Mouse (Mus musculus): ENCODE measurements around the gene Tdrd7.

GRCm38 (mm10) chr4:45941628-45942044 lies 23.5 kb upstream of the Tdrd7 start:
- peak; percentile 80 for TF ChIP-seq CTCF (IDR thresholded peaks at IDR 0.05; ENCODE audit: insufficient read depth, low read depth, low read length)
- TF ChIP-seq POLR2A (IDR thresholded peaks at IDR 0.05; ENCODE audit: insufficient read depth, low read depth, low read length): no peak

Data from olfactory bulb, adult 2 months (tissue).